Mouse (Mus musculus): ENCODE measurements around the gene Rbfox3.

The Rbfox3 gene

GRCm38 (mm10) chr11:118738855-118739832, 172.3 kb downstream of the Rbfox3 start:
- ATAC-seq (ENCODE audit: insufficient number of reproducible peaks, low FRiP score, low TSS enrichment), result no peak

DNA sequence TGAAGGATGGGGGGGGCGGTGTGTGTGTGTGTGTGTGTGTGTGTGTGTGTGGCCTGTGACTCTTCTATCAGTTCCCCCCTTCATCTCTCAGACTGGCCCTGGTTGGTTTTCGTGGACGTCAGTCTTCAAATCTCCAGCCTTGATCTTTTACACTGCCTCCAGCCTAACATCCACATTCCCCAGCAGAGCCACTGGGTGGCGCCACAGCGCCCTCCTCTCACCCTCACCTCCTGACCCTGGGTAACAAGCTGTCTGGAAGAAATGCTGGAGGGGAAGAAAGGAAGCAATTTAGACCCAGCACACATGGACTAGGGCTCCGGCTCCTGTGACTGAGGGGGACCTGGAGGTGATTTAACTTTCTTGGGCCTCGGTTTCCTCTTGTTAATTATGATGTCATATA, 173.1 kb downstream of the Rbfox3 start:
- ATAC-seq (ENCODE audit: insufficient number of reproducible peaks, low FRiP score, low TSS enrichment), result no peak

DNA sequence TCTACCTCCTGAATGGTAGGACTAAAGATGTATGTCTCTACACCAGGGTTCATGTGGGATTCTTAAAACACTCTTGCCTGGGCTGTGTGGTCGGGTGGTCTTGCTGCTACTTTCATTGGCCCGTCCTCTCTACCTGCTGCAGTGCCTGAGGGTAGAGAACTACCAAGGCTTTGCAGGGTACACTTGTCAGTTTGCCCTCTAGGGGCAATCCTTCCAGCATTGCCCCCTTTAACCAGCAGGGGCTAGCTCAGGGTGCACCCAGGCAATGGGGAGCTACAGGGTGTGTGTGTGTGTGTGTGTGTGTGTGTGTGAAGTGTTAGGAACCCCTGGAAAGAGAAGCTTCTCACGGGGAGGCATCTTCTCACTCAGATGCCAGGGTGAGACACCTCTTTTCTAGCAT, 173.6 kb downstream of the Rbfox3 start:
- ATAC-seq (ENCODE audit: insufficient number of reproducible peaks, low FRiP score, low TSS enrichment), result no peak

- ATAC-seq (ENCODE audit: insufficient number of reproducible peaks, low FRiP score, low TSS enrichment), result no peak
Measured at GRCm38 (mm10) chr11:118736993-118737392, 174.4 kb downstream of the Rbfox3 start.

GRCm38 (mm10) chr11:118731655-118732054, 179.7 kb downstream of the Rbfox3 start:
- no peak for ATAC-seq (ENCODE audit: insufficient number of reproducible peaks, low FRiP score, low TSS enrichment)

DNA sequence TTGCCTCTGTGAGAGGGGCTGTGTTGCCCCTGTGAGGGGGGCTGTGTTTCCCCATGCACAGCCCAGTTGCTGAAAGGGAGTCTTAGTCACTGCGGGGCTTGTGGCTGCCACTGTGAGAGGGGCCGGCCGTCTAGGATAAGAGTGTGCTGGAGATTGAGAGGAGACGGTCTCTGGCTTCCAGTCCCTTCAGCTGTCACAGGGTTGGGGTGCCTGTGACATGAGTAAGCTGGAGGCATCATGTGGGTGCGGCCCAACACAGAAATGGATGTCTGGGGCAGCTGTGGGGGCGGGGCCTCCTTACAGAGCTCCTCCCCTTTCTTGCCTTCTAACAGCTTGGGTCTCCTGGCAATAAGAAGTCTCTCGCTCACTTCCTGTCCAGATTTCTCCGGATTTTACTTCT, 182.0 kb downstream of the Rbfox3 start:
- no peak for ATAC-seq (ENCODE audit: insufficient number of reproducible peaks, low FRiP score, low TSS enrichment)

DNA sequence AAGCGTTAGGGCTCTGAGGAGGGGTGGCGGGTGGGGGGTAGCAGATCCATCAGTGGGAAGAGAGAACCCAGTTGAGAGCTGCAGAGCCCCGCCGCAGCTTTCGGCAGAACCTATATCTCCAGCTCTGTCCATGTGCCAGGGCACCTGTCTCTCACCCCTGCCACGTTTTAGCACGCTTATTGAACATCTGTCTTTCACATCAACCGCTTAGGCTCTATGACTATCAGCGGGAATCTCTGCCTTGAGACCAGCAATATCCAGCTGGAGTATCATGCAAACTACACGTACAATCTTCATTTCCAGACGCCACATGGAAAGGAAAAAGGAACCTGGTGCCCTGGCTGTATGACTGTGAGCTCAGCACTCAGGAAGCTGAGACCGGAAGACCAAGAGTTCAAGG, 182.6 kb downstream of the Rbfox3 start:
- no peak for ATAC-seq (ENCODE audit: insufficient number of reproducible peaks, low FRiP score, low TSS enrichment)

DNA sequence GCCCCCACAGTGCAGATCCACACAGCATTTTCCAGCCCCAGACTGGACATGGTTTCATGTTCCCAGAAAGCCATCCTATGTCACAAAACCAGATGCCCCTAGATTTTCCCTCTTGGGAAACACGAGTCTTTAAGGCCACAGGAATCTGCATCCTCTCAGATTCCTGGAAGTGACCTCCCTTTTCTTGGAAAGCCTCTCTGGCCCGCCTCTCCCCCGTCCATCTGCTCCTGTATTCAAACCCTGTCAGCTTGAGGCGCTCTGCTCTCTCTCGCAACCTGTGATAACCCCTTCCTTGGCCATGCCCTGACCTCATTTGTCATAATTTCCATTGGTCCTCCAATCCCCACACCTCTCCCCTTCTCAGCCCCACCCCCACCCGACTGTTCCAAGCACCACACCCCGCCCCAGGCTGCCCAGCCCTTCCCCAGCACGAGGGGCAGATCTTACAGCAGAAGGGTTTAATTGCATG, 183.3 kb downstream of the Rbfox3 start:
- peak; percentile 42; the same call in 1 of the 2 replicates for ATAC-seq (ENCODE audit: insufficient number of reproducible peaks, low FRiP score, low TSS enrichment)

- no peak for ATAC-seq (ENCODE audit: insufficient number of reproducible peaks, low FRiP score, low TSS enrichment)
Measured at GRCm38 (mm10) chr11:118726430-118726829, 185.0 kb downstream of the Rbfox3 start.

- ATAC-seq (ENCODE audit: insufficient number of reproducible peaks, low FRiP score, low TSS enrichment), result no peak
Measured at GRCm38 (mm10) chr11:118724423-118724822, 187.0 kb downstream of the Rbfox3 start.

DNA sequence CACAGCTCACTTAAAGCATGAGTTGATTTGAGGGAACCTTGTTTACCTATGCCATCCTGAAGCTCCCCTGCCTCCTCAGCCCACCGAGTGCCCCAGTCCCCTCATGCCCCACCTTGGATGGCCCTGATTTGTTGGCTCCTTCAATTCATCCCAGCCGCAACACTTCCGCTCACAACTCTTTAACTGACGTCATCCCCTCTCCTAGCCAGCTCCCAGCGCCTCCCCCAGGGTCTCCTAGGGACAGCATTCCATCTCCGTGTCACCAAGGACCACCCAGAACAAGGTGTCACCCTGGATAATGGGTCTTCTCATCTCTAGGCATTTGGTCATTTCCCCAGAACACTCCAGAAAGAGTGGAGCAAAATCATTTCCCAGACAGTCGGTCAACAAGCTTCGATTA, 188.2 kb downstream of the Rbfox3 start:
- no peak for ATAC-seq (ENCODE audit: insufficient number of reproducible peaks, low FRiP score, low TSS enrichment)

- ATAC-seq (ENCODE audit: insufficient number of reproducible peaks, low FRiP score, low TSS enrichment), result no peak
Measured at GRCm38 (mm10) chr11:118721898-118722297, 189.5 kb downstream of the Rbfox3 start.

- peak; percentile 23; the same call in 1 of the 2 replicates for ATAC-seq (ENCODE audit: insufficient number of reproducible peaks, low FRiP score, low TSS enrichment)
Measured at GRCm38 (mm10) chr11:118714601-118715524, 196.5 kb downstream of the Rbfox3 start.

DNA sequence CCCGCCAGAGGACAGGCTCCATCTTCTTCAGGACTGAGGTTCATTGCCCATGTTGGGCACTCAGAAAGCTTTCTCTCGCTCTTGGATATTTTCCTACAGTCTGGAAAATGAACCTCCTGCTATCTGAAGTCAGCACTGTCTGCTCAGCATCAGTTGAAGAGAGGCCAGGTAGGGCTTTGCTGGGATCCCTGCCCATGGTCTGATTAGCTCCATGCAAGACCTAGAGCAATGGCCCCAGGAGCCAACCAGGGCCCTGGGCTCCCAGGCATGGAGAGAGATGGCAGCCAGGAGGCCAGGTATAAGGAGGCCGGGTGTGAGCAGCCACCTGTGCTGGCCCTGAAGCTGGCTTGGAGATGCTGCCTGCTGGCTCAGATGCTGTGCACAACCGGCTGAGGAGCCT, 198.6 kb downstream of the Rbfox3 start:
- ATAC-seq (ENCODE audit: insufficient number of reproducible peaks, low FRiP score, low TSS enrichment), result peak; percentile 67; the same call in 1 of the 2 replicates

DNA sequence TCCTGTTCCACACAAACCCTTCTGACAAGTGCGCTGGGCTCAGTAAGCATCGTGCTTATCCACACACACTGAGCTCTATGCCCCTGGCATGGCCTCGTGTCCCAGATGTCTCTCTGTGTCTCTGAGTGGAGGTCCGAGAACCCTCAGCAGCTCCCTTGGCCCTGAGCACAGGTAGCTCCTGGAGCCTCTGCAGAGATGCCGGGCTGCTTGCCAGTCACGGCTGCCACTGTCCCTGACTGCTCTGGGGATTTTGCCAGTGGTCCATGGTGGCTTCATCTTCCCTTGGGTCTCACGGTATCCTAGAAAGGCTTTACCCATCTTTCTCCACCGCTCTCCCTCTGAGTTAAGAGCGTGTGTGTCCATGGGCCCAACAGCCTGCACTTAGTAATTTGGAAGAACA, 199.3 kb downstream of the Rbfox3 start:
- no peak for ATAC-seq (ENCODE audit: insufficient number of reproducible peaks, low FRiP score, low TSS enrichment)

DNA sequence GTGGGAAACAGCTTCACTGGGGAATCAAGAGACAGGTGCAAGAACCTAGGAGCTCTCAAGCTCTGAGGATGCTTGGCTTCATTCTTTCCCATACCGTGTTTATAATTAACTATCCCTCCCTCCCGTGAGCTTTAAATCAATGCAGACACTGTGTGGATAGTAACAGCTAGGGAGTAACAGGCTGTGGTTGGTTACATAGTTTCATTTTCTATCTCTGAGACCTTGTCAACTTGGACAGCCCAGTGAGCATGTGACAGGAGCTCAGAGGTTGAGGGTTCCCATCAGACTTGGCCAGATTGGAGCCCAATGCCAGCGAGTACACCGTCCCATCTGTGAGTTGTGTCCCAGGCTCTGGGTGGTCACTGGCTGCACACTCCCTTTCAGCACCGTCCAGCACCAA, 201.4 kb downstream of the Rbfox3 start:
- ATAC-seq (ENCODE audit: insufficient number of reproducible peaks, low FRiP score, low TSS enrichment), result no peak

GRCm38 (mm10) chr11:118696226-118696930, 215.0 kb downstream of the Rbfox3 start:
- no peak for ATAC-seq (ENCODE audit: insufficient number of reproducible peaks, low FRiP score, low TSS enrichment)

DNA sequence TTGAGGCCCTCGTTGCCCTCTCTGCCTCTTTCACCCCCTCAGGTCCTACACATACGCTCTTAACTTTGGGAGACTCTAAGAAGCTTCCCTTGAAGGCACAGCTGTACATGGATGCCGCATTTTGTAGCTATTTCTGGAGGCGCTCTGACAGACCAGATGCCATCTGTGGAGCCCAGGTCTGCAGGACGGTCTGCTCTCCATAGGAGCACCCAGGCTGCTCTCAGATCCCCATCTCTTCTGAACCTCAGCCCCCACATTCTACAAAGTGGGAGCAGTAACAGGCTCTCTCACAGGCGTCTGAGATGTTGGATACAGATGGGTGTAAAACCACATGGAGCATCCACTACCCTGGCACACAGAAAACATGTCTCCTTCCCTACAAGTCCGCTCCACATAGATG, 218.1 kb downstream of the Rbfox3 start:
- no peak for ATAC-seq (ENCODE audit: insufficient number of reproducible peaks, low FRiP score, low TSS enrichment)

GRCm38 (mm10) chr11:118690262-118690661, 221.1 kb downstream of the Rbfox3 start:
- no peak for ATAC-seq (ENCODE audit: insufficient number of reproducible peaks, low FRiP score, low TSS enrichment)

DNA sequence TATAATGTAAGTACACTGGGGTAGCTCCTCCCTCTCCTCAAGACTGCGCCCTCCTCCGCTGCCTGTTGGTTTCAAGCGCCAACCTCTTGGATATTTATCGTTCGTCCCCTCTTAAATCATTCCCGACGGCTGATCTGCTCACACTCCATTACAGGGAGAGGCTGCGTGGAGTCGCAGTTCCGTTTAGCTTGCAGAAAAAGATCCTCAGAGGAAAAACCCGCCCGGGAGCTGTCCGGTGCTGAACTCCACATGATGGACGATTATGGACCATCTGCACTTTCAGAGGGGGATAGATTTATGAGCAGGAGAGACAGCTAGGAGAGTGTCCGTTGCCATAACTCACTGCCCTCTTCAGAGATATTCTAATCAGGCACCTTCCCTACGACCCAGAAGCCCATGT, 226.0 kb downstream of the Rbfox3 start:
- no peak for ATAC-seq (ENCODE audit: insufficient number of reproducible peaks, low FRiP score, low TSS enrichment)

Data from cerebellum, adult (tissue).